Mouse (Mus musculus) heart, adult 2 months (tissue): ENCODE data around the gene Nfkb1. TPM values are rescaled to one million over a fixed set of nuclear protein-coding genes. Genes with fewer than 3 reads are reported as not detected.

Experiments
- DNase-seq, 2 experiments: peaks; one replicate each; pipeline ENCODE4 v3.0.0; 2021
- H3K27ac ChIP-seq: fragments of 200-600 bp; 2 replicates; pipeline ENCODE4 v1.8.1; 2022
- H3K27me3 ChIP-seq: fragments of 200-500 bp; 2 replicates; pipeline ENCODE4 v1.6.1; 2012; ENCODE audit warnings: mild to moderate bottlenecking, low read length, inconsistent platforms, mixed read lengths; ENCODE audit not compliant: control insufficient read depth, insufficient read depth
- H3K36me3 ChIP-seq: fragments of 200-500 bp; 2 replicates; pipeline ENCODE4 v1.6.1; 2012; ENCODE audit warnings: low read length, inconsistent platforms; ENCODE audit not compliant: control insufficient read depth, insufficient read depth
- H3K4me1 ChIP-seq: fragments of 200-500 bp; 2 replicates; pipeline ENCODE4 v1.6.1; 2011; ENCODE audit warnings: low read length; ENCODE audit not compliant: control insufficient read depth, insufficient read depth
- H3K4me3 ChIP-seq: fragments of 200-600 bp; 2 replicates; pipeline ENCODE4 v1.8.1; 2022
- H3K79me2 ChIP-seq: fragments of 200-500 bp; replicated peaks from 2 replicates; pipeline ENCODE4 v1.6.1; 2012; ENCODE audit warnings: mild to moderate bottlenecking, inconsistent platforms, low read length, moderate library complexity, mixed read lengths; ENCODE audit not compliant: control insufficient read depth, insufficient read depth
- H3K9ac ChIP-seq: fragments of 200-500 bp; 2 replicates; pipeline ENCODE4 v1.6.1; 2012; ENCODE audit warnings: low read depth, mild to moderate bottlenecking, control low read depth, inconsistent platforms, low read length, mixed read lengths
- CTCF ChIP-seq: fragments of 200-600 bp; IDR thresholded peaks from 2 replicates; pipeline ENCODE4 v1.8.1; 2022; ENCODE audit warnings: antibody characterized with exemption, mild to moderate bottlenecking, moderate library complexity
- EP300 ChIP-seq: fragments of 200-500 bp; IDR thresholded peaks from 2 replicates; pipeline ENCODE4 v1.6.1; 2011; ENCODE audit warnings: low read depth, low read length, control low read depth; ENCODE audit not compliant: insufficient read depth
- POLR2A ChIP-seq: fragments of 200-500 bp; IDR thresholded peaks from 2 replicates; pipeline ENCODE4 v1.6.1; 2011; ENCODE audit warnings: mild to moderate bottlenecking, low read depth, low read length, control low read depth; ENCODE audit not compliant: insufficient read depth
- WGBS: fragments of 180-500 bp; shearing (Covaris S2); methylation state at CpG from one replicate; pipeline ENCODE4 v1.1.7; 2018; 5-methylcytosine and 5-hydroxymethylcytosine counted together
- intact Hi-C: fragments of 180-260 bp; cut with DNase I; formaldehyde crosslinking; loops from one replicate; pipeline ENCODE4 v1.15.1; 2025
- polyA plus RNA-seq: library from polyadenylated mRNA; depleted of rRNA; stranded (reverse); fragments of >200 nt; gene quantifications from 2 replicates; pipeline ENCODE4 v1.2.3, GENCODE M21; 2012
- total RNA-seq, 2 experiments: library from RNA; stranded (reverse); gene quantifications; 2 replicates each; pipeline ENCODE4 v1.2.3; 2021

The Nfkb1 gene
- total and polyA plus RNA-seq, 3 experiments: 33.5 to 44.4 (median 33.6) TPM

GRCm38 (mm10) chr3:135635030-135635429 is 56.3 kb downstream of the Nfkb1 start:
- intact Hi-C loops: no loop called here
- TF ChIP-seq EP300 (no peak), CTCF (no peak), POLR2A (no peak)
- no peak for DNase-seq
- Histone ChIP-seq H3K79me2 (no peaks in the 10 kb centered on the region), H3K36me3 (peaks cover 3% of the 10 kb centered on the region), H3K9ac (no peak overlapping the region), H3K4me1 (peaks cover 3% of the 10 kb centered on the region), H3K4me3 (no peak overlapping the region), H3K27me3 (no peaks in the 10 kb centered on the region), H3K27ac (no peak overlapping the region)
- WGBS: 64% methylated on average over 1 of the region's 1 CpGs

GRCm38 (mm10) chr3:135634275-135634674 is 57.1 kb downstream of the Nfkb1 start:
- Histone ChIP-seq H3K4me1 (peaks cover 3% of the 10 kb centered on the region), H3K36me3 (peaks cover 3% of the 10 kb centered on the region), H3K9ac (no peak overlapping the region), H3K27ac (no peak overlapping the region), H3K79me2 (no peaks in the 10 kb centered on the region), H3K27me3 (no peaks in the 10 kb centered on the region), H3K4me3 (no peak overlapping the region)
- no peak for DNase-seq
- intact Hi-C loops: loop anchor here (5.0 kb wide), 1 partner anchor 78 kb away; no protein-coding TSS in a partner anchor
- no peak for TF ChIP-seq CTCF
- no peak for TF ChIP-seq POLR2A
- no peak for TF ChIP-seq EP300
- 88% methylated on average over 3 of the region's 3 CpGs for WGBS

- no peak for DNase-seq
- TF ChIP-seq EP300 (no peak), CTCF (no peak), POLR2A (no peak)
- Histone ChIP-seq H3K4me3 (no peak overlapping the region), H3K4me1 (peaks cover 2% of the 10 kb centered on the region), H3K27ac (no peak overlapping the region), H3K27me3 (no peaks in the 10 kb centered on the region), H3K79me2 (no peaks in the 10 kb centered on the region), H3K9ac (no peak overlapping the region), H3K36me3 (peaks cover under 1% of the 10 kb centered on the region)
- intact Hi-C loops: loop anchor here (5.0 kb wide), 1 partner anchor 80 kb away; no protein-coding TSS in a partner anchor
- WGBS: 61% methylated on average over 4 of the region's 4 CpGs
Observed at GRCm38 (mm10) chr3:135631856-135632255, 59.5 kb downstream of the Nfkb1 start.

GRCm38 (mm10) chr3:135631096-135631457 is 60.3 kb downstream of the Nfkb1 start:
- 69% methylated on average over 10 of the region's 10 CpGs for WGBS
- Histone ChIP-seq H3K4me1 (no peaks in the 10 kb centered on the region; the same call in 1 of the 2 replicates), H3K27me3 (no peaks in the 10 kb centered on the region), H3K79me2 (no peaks in the 10 kb centered on the region), H3K36me3 (no peaks in the 10 kb centered on the region; the same call in 1 of the 2 replicates), H3K9ac (no peak overlapping the region), H3K27ac (no peak overlapping the region), H3K4me3 (no peak overlapping the region)
- DNase-seq: no peak
- intact Hi-C loops: loop anchor here (5.0 kb wide), 1 partner anchor 81 kb away; no protein-coding TSS in a partner anchor
- TF ChIP-seq EP300 (no peak), POLR2A (no peak), CTCF (peak; percentile 56)

- Histone ChIP-seq H3K4me1 (no peaks in the 10 kb centered on the region), H3K79me2 (no peaks in the 10 kb centered on the region), H3K9ac (no peak overlapping the region), H3K27me3 (no peaks in the 10 kb centered on the region), H3K4me3 (no peak overlapping the region), H3K27ac (no peak overlapping the region), H3K36me3 (no peaks in the 10 kb centered on the region; the same call in 1 of the 2 replicates)
- intact Hi-C loops: loop anchor here (5.0 kb wide), 1 partner anchor 82 kb away; no protein-coding TSS in a partner anchor
- no peak for DNase-seq
- TF ChIP-seq CTCF: no peak
- TF ChIP-seq POLR2A: no peak
- no peak for TF ChIP-seq EP300
- WGBS: 83% methylated on average over 21 of the region's 21 CpGs
Observed at GRCm38 (mm10) chr3:135630430-135631095, 60.8 kb downstream of the Nfkb1 start.

GRCm38 (mm10) chr3:135629830-135630355 is 61.5 kb downstream of the Nfkb1 start:
- Histone ChIP-seq H3K79me2 (no peaks in the 10 kb centered on the region), H3K27me3 (no peaks in the 10 kb centered on the region), H3K9ac (no peak overlapping the region), H3K36me3 (no peaks in the 10 kb centered on the region; the same call in 1 of the 2 replicates), H3K4me1 (no peaks in the 10 kb centered on the region), H3K27ac (no peak overlapping the region), H3K4me3 (no peak overlapping the region)
- no peak for DNase-seq
- no peak for TF ChIP-seq CTCF
- no peak for TF ChIP-seq POLR2A
- TF ChIP-seq EP300: no peak
- intact Hi-C loops: loop anchor here (5.0 kb wide), 1 partner anchor 82 kb away; no protein-coding TSS in a partner anchor
- 89% methylated on average over 4 of the region's 4 CpGs for WGBS
